Mouse (Mus musculus): ENCODE measurements at regions not wholly inside any gene's neighbourhood (a gene's known extent, or its start where the extent isn't known, plus 50 kb on each side); places are given as distances from the start of the nearest gene placed in this dataset.

GRCm38 (mm10) chr3:21990526-21990925 is 85.9 kb upstream of the Tbl1xr1 start:
- H3K36me3 ChIP-seq (replicated peaks; ENCODE audit: control insufficient read depth, insufficient read depth, low read depth) = no peaks in the 10 kb centered on the region
- WGBS (ENCODE audit: insufficient replicate concordance) = 68% methylated on average over 4 of the region's 4 CpGs
- peaks cover 13 to 38% of the 10 kb centered on the region in 2 experiments for H3K4me1 ChIP-seq (replicated peaks; ENCODE audit: control insufficient read depth in 2 of 2, insufficient read depth in 2 of 2, low read length in 1 of 2)
- no peak overlapping the region for H3K4me3 ChIP-seq (ENCODE audit: insufficient read depth in 1 of 2, low read depth in 2 of 2, low read length in 2 of 2)
- ATAC-seq (ENCODE audit: insufficient read depth) (no peak), DNase-seq (ENCODE audit: low read depth in 3 of 3, low spot score in 3 of 3) (no peak)
- no peak overlapping the region for H3K9ac ChIP-seq (replicated peaks)
- no peak overlapping the region for H3K4me2 ChIP-seq (ENCODE audit: low read depth)
- no peak overlapping the region for H3K27ac ChIP-seq
- TF ChIP-seq EP300 (IDR thresholded peaks at IDR 0.05; ENCODE audit: low read depth) (no peak), CTCF (IDR thresholded peaks at IDR 0.05; ENCODE audit: low read depth) (no peak)
- H3K27me3 ChIP-seq (ENCODE audit: control insufficient read depth, insufficient read depth, low read length) = no peaks in the 10 kb centered on the region
- no peaks in the 10 kb centered on the region for H3K9me3 ChIP-seq (ENCODE audit: control insufficient read depth, low read length)

- H3K27ac ChIP-seq = no peak overlapping the region
- H3K9me3 ChIP-seq (ENCODE audit: control insufficient read depth, low read length) = no peaks in the 10 kb centered on the region
- no peaks in the 10 kb centered on the region for H3K36me3 ChIP-seq (replicated peaks; ENCODE audit: control insufficient read depth, insufficient read depth, low read depth)
- H3K4me3 ChIP-seq (ENCODE audit: insufficient read depth in 1 of 2, low read depth in 2 of 2, low read length in 2 of 2) = no peak overlapping the region
- ATAC-seq (ENCODE audit: insufficient read depth) = no peak
- H3K4me2 ChIP-seq (ENCODE audit: low read depth) = no peak overlapping the region
- TF ChIP-seq EP300 (IDR thresholded peaks at IDR 0.05; ENCODE audit: low read depth) (no peak), CTCF (IDR thresholded peaks at IDR 0.05; ENCODE audit: low read depth) (no peak)
- no peaks in the 10 kb centered on the region for H3K27me3 ChIP-seq (ENCODE audit: control insufficient read depth, insufficient read depth, low read length)
- DNase-seq (ENCODE audit: low read depth in 3 of 3, low spot score in 3 of 3) = no peak
- WGBS (ENCODE audit: insufficient replicate concordance) = 17% methylated on average over 9 of the region's 9 CpGs
- H3K9ac ChIP-seq (replicated peaks) = no peak overlapping the region
- H3K4me1 ChIP-seq (replicated peaks; ENCODE audit: control insufficient read depth in 2 of 2, insufficient read depth in 2 of 2, low read length in 1 of 2) = peaks cover 18 to 38% of the 10 kb centered on the region in 2 experiments
Observed at GRCm38 (mm10) chr3:21991681-21992152, 84.7 kb upstream of the Tbl1xr1 start.

- TF ChIP-seq CTCF (IDR thresholded peaks at IDR 0.05; ENCODE audit: low read depth) = no peak
- H3K4me2 ChIP-seq (ENCODE audit: low read depth) = no peak overlapping the region
- no peak overlapping the region for H3K4me3 ChIP-seq (ENCODE audit: insufficient read depth in 1 of 2, low read depth in 2 of 2, low read length in 2 of 2)
- H3K27ac ChIP-seq = no peak overlapping the region
- H3K27me3 ChIP-seq (ENCODE audit: control insufficient read depth, insufficient read depth, low read length) = no peaks in the 10 kb centered on the region
- ATAC-seq (ENCODE audit: insufficient read depth) (no peak), DNase-seq (ENCODE audit: low read depth in 3 of 3, low spot score in 3 of 3) (no peak)
- no peak overlapping the region for H3K9ac ChIP-seq (replicated peaks)
- H3K9me3 ChIP-seq (ENCODE audit: control insufficient read depth, low read length) = no peaks in the 10 kb centered on the region
- H3K36me3 ChIP-seq (replicated peaks; ENCODE audit: control insufficient read depth, insufficient read depth, low read depth) = no peaks in the 10 kb centered on the region
- WGBS (ENCODE audit: insufficient replicate concordance) = 32% methylated on average over 5 of the region's 5 CpGs
- H3K4me1 ChIP-seq (replicated peaks; ENCODE audit: control insufficient read depth in 2 of 2, insufficient read depth in 2 of 2, low read length in 1 of 2) = peaks cover 16 to 36% of the 10 kb centered on the region in 2 experiments
Observed at GRCm38 (mm10) chr3:21992203-21992602, 84.2 kb upstream of the Tbl1xr1 start.

- Histone ChIP-seq H3K27ac (no peak overlapping the region), H3K36me3 (replicated peaks; ENCODE audit: control insufficient read depth, insufficient read depth, low read depth) (no peaks in the 10 kb centered on the region), H3K9me3 (ENCODE audit: control insufficient read depth, low read length) (no peaks in the 10 kb centered on the region), H3K4me1 (replicated peaks; ENCODE audit: control insufficient read depth in 2 of 2, insufficient read depth in 2 of 2, low read length in 1 of 2) (peaks cover 8 to 22% of the 10 kb centered on the region in 2 experiments), H3K9ac (replicated peaks) (no peak overlapping the region), H3K27me3 (ENCODE audit: control insufficient read depth, insufficient read depth, low read length) (no peaks in the 10 kb centered on the region), H3K4me2 (ENCODE audit: low read depth) (no peak overlapping the region), H3K4me3 (ENCODE audit: insufficient read depth in 1 of 2, low read depth in 2 of 2, low read length in 2 of 2) (no peak overlapping the region)
- 70% methylated on average over 2 of the region's 2 CpGs for WGBS (ENCODE audit: insufficient replicate concordance)
- ATAC-seq (ENCODE audit: insufficient read depth) = no peak
- no peak for DNase-seq (ENCODE audit: low read depth in 3 of 3, low spot score in 3 of 3)
- TF ChIP-seq EP300 (IDR thresholded peaks at IDR 0.05; ENCODE audit: low read depth) (no peak), CTCF (IDR thresholded peaks at IDR 0.05; ENCODE audit: low read depth) (no peak)
Observed at GRCm38 (mm10) chr3:21993961-21994360, 82.5 kb upstream of the Tbl1xr1 start.

GRCm38 (mm10) chr3:21995566-21996391 is 80.7 kb upstream of the Tbl1xr1 start:
- Histone ChIP-seq H3K27me3 (ENCODE audit: control insufficient read depth, insufficient read depth, low read length) (no peaks in the 10 kb centered on the region), H3K27ac (no peak overlapping the region), H3K9me3 (ENCODE audit: control insufficient read depth, low read length) (no peaks in the 10 kb centered on the region), H3K4me3 (ENCODE audit: insufficient read depth in 1 of 2, low read depth in 2 of 2, low read length in 2 of 2) (no peak overlapping the region), H3K4me2 (ENCODE audit: low read depth) (no peak overlapping the region), H3K36me3 (replicated peaks; ENCODE audit: control insufficient read depth, insufficient read depth, low read depth) (no peaks in the 10 kb centered on the region), H3K4me1 (replicated peaks; ENCODE audit: control insufficient read depth in 2 of 2, insufficient read depth in 2 of 2, low read length in 1 of 2) (peaks cover 8 to 21% of the 10 kb centered on the region in 2 experiments), H3K9ac (replicated peaks) (no peak overlapping the region)
- TF ChIP-seq CTCF (IDR thresholded peaks at IDR 0.05; ENCODE audit: low read depth) = no peak
- peak; percentile 62 for TF ChIP-seq EP300 (IDR thresholded peaks at IDR 0.05; ENCODE audit: low read depth)
- 19% methylated on average over 8 of the region's 8 CpGs for WGBS (ENCODE audit: insufficient replicate concordance)
- DNase-seq (ENCODE audit: low read depth in 3 of 3, low spot score in 3 of 3) (peak in 1 of 3 experiments; percentile 26), ATAC-seq (ENCODE audit: insufficient read depth) (peak; percentile 78)

All from liver, embryonic 14.5 days (tissue).